Mouse (Mus musculus) intestine, embryonic 16.5 days (tissue): ENCODE results near the gene Cux1. TPM values are rescaled to one million over a fixed set of nuclear protein-coding genes. Genes with fewer than 3 reads are reported as not detected.

ENCODE experiments used
- ATAC-seq: fragments of 200-750 bp; cut with Nextera tagmentation; 2 replicates; pipeline ENCODE4 v1.8.0; 2017; ENCODE audit warnings: moderate TSS enrichment, moderate library complexity
- H3K27ac ChIP-seq: fragments of 300-500 bp; sonication (generic); 2 replicates; pipeline ENCODE4 v1.5.1; 2014; ENCODE audit warnings: mild to moderate bottlenecking, low read length
- H3K27me3 ChIP-seq: fragments of 300-500 bp; sonication (generic); replicated peaks from 2 replicates; pipeline ENCODE4 v1.6.1; 2014; ENCODE audit warnings: low read length, control low read depth, mixed read lengths; ENCODE audit not compliant: control insufficient read depth, insufficient read depth
- H3K36me3 ChIP-seq: fragments of 300-500 bp; sonication (generic); 2 replicates; pipeline ENCODE4 v1.6.1; 2014; ENCODE audit warnings: low read length, control low read depth; ENCODE audit not compliant: control insufficient read depth, insufficient read depth
- H3K4me1 ChIP-seq: fragments of 300-500 bp; sonication (generic); 2 replicates; pipeline ENCODE4 v1.6.1; 2014; ENCODE audit warnings: low read length, control low read depth, mixed read lengths; ENCODE audit not compliant: control insufficient read depth, insufficient read depth
- H3K4me2 ChIP-seq: fragments of 300-500 bp; sonication (generic); 2 replicates; pipeline ENCODE4 v1.6.1; 2014; ENCODE audit warnings: low read depth, low read length, control low read depth
- H3K4me3 ChIP-seq: fragments of 300-500 bp; sonication (generic); 2 replicates; pipeline ENCODE4 v1.5.1; 2014; ENCODE audit warnings: mild to moderate bottlenecking, low read length
- H3K9ac ChIP-seq: fragments of 300-500 bp; sonication (generic); 2 replicates; pipeline ENCODE4 v1.6.1; 2014; ENCODE audit warnings: low read depth, low read length
- H3K9me3 ChIP-seq: fragments of 300-500 bp; sonication (generic); 2 replicates; pipeline ENCODE4 v1.6.1; 2016; ENCODE audit warnings: low read length, control low read depth; ENCODE audit not compliant: control insufficient read depth
- WGBS: fragments of 180-500 bp; shearing (Covaris S2); extraction: QIAGEN DNeasy Blood & Tissue Kit; methylation state at CpG from one replicate; pipeline ENCODE4 v1.1.7; 2014; 5-methylcytosine and 5-hydroxymethylcytosine counted together
- polyA plus RNA-seq: library from polyadenylated mRNA; unstranded; fragments of >200 nt; fragmentation: Nextera tagmentation; extraction: Ambion mirVana; gene quantifications from 2 replicates; pipeline ENCODE4 v1.2.1, GENCODE M21; 2015

Cux1 gene
- polyA plus RNA-seq, 1 experiment from 2014 or later: 62.5 TPM

- Histone ChIP-seq H3K4me3 (no peak overlapping the region), H3K27me3 (no peaks in the 10 kb centered on the region), H3K36me3 (no peaks in the 10 kb centered on the region), H3K9ac (no peak overlapping the region), H3K27ac (no peak overlapping the region), H3K9me3 (no peaks in the 10 kb centered on the region), H3K4me1 (peaks cover 5% of the 10 kb centered on the region; the same call in 1 of the 2 replicates), H3K4me2 (no peak overlapping the region)
- ATAC-seq: no peak
- 30% methylated on average over 6 of the region's 6 CpGs for WGBS
These were observed 308.4 kb downstream of the Cux1 start for GRCm38 (mm10) chr5:136258919-136259318.

GRCm38 (mm10) chr5:136252899-136253298, 314.4 kb downstream of the Cux1 start:
- no peaks in the 10 kb centered on the region for H3K9me3 ChIP-seq
- H3K4me2 ChIP-seq: no peak overlapping the region
- H3K27me3 ChIP-seq: no peaks in the 10 kb centered on the region
- peak; percentile 76 for ATAC-seq
- no peak overlapping the region for H3K4me3 ChIP-seq
- no peak overlapping the region for H3K9ac ChIP-seq
- no peak overlapping the region for H3K27ac ChIP-seq
- no peaks in the 10 kb centered on the region for H3K4me1 ChIP-seq
- 16% methylated on average over 17 of the region's 17 CpGs for whole genome bisulfite sequencing
- no peaks in the 10 kb centered on the region for H3K36me3 ChIP-seq

GRCm38 (mm10) chr5:136251004-136251403, 316.3 kb downstream of the Cux1 start:
- H3K4me2 ChIP-seq: no peak overlapping the region
- 49% methylated on average over 7 of the region's 7 CpGs for WGBS
- no peaks in the 10 kb centered on the region for H3K27me3 ChIP-seq
- no peaks in the 10 kb centered on the region for H3K9me3 ChIP-seq
- H3K4me3 ChIP-seq: no peak overlapping the region
- H3K4me1 ChIP-seq: no peaks in the 10 kb centered on the region
- H3K9ac ChIP-seq: no peak overlapping the region
- no peak overlapping the region for H3K27ac ChIP-seq
- no peaks in the 10 kb centered on the region for H3K36me3 ChIP-seq
- no peak for ATAC-seq

GRCm38 (mm10) chr5:136248441-136248840, 318.8 kb downstream of the Cux1 start:
- Histone ChIP-seq H3K9me3 (no peaks in the 10 kb centered on the region), H3K4me1 (peaks cover 8% of the 10 kb centered on the region), H3K4me3 (no peak overlapping the region), H3K4me2 (no peak overlapping the region), H3K36me3 (no peaks in the 10 kb centered on the region), H3K9ac (no peak overlapping the region), H3K27me3 (no peaks in the 10 kb centered on the region), H3K27ac (no peak overlapping the region)
- no peak for ATAC-seq
- 64% methylated on average over 6 of the region's 6 CpGs for WGBS

GRCm38 (mm10) chr5:136246452-136246838, 320.8 kb downstream of the Cux1 start, which contains the start of gene Sh2b2:
Sh2b2 (minus strand) TSS chr5:136246556.
- Histone ChIP-seq H3K36me3 (no peaks in the 10 kb centered on the region), H3K27me3 (no peaks in the 10 kb centered on the region), H3K27ac (peak within 1 kb of the TSS; percentile 29), H3K4me1 (peaks cover 8% of the 10 kb centered on the region), H3K4me3 (peak within 1 kb of the TSS; percentile 80), H3K9ac (peak within 1 kb of the TSS; percentile 58), H3K4me2 (peak within 1 kb of the TSS; percentile 95), H3K9me3 (no peaks in the 10 kb centered on the region)
- 77% methylated on average over 2 of the region's 2 CpGs for WGBS
- no peak for ATAC-seq

DNA sequence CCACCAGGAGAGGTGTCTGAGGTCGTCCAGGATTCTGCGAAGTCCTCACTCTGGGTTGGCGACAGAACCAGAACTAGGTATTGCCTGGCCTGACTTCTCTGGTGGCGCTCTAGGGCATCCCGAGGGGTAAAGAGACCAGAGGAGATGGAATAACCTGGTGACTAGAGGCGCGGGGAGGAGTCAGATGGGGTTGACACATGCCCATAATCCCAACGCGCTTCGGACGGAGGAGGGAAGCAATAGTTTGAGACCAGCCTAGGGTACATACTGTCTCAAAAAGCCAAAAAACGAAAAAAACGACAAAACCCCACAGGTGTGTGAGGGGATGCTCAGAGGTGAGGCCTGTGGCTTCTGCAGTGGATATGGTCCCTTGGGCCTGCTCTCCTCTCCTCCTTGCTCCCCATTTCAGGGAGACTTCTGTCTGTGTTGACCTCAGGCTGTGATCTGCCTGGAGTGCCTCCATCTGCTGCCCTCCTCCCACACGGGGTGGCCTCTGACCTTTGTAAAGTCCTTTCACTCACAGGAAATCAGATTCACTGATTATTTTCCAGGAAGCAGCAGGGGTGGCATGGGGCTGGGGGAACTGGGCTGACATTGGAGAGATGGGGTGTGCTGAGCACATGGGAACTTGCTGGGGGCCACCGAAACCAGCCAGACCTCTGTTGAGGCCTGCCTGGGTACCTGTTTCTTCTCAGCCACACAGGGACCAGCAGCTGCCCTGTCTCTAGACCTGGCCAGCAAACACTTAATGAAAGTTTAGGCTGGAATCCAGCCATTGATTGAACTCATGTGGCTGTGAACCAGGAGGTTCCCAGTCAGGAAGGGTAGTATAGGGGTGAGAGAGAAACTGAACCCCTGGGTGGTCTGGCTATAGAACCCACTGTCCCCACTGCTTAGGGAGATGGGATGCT, 321.5 kb downstream of the Cux1 start:
- Histone ChIP-seq H3K4me1 (peaks cover 8% of the 10 kb centered on the region), H3K9me3 (no peaks in the 10 kb centered on the region), H3K9ac (peak overlapping the region; percentile 58), H3K4me2 (peak overlapping the region; percentile 95), H3K27ac (peak overlapping the region; percentile 29), H3K36me3 (no peaks in the 10 kb centered on the region), H3K4me3 (peak overlapping the region; percentile 80), H3K27me3 (no peaks in the 10 kb centered on the region)
- 23% methylated on average over 15 of the region's 15 CpGs for WGBS
- no peak; the same call in 1 of the 2 replicates for ATAC-seq

DNA sequence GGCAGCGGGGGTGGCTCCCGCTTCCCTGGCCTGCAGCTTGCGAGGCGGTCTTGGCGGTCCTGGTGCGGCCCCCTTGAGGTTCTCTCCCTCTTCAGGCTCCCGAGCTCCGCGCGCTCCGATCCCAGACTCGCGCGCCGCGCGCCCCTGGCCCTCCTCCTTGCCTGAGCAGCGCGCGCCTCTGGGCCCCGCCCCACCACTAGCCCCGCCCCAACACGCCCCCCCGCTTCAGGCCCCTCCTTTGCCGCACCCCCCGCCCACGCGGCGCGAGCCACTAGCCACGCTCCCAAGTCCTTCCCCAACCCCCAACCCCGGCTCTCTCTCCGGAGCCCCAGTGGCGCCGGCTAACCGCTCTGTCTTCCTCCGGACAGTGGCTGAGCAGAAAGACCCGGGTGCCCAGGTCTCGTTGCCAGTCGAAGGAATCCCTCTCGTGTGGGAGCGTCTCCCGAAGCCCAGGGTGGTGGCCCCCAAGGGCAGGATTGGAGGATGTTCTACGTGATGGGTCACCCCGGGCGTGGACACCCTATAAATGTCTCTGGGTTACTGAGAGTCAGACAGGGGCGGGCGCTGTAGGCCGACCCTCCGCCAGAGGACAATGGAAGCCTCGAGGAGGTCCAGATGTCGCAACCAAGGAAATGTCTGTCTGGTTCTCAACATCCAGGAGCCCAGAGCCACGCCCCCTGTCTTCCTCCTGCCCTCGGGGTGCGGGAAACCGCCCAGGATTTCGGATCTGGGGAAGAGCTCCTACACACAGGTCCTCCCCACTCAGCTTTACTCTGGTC, 322.3 kb downstream of the Cux1 start:
- Histone ChIP-seq H3K27ac (peak overlapping the region; percentile 29), H3K9me3 (no peaks in the 10 kb centered on the region), H3K9ac (peak overlapping the region; percentile 73), H3K36me3 (no peaks in the 10 kb centered on the region), H3K4me1 (peaks cover 8% of the 10 kb centered on the region), H3K4me2 (peak overlapping the region; percentile 95), H3K27me3 (no peaks in the 10 kb centered on the region), H3K4me3 (peak overlapping the region; percentile 80)
- under 1% methylated on average over 40 of the region's 57 CpGs for WGBS
- peak; percentile 83 for ATAC-seq

DNA sequence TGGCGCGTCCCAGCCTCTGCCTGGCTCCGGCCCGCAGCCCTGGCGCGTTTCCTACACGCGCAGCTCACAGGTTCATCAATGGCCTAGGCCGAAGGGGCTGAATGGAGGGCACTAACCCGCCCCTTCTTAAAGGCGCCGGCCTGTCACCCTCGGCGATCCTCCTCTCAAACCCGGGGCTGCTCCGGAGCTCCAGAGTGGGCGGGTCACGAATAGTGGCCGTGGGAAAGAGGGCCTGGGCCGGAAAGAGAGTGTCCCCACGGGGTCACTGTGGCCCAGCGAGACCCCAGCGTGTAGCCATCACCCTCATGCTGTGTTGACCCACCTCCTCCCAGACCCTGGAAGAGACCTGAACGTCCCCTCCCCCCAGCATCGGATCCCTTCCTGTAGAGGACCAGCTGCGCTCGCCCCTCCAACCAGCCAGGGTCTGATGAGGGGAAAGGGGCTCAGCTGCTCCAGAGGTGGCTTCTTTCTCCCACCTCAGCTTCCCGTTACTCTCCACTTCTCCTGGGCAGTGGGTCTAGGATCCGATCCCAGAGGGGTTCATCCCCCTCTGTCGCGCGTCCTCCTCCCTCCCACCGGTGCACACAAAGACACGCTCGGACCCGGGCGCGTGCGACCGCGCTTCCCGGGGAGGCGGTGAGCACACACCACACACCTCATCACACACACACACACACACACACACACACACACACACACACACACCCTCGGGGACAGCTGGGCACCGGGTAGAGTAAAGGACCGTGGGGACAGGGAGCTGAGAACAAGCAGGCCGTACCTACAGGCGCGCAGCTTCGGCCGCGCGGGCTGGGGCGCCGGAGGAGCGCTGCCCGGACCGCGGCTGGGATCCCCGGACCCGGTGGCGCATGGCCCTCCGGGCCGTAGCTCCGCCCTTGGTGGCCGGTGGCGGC, 323.2 kb downstream of the Cux1 start:
- H3K9ac ChIP-seq: peak overlapping the region; percentile 73
- H3K9me3 ChIP-seq: no peaks in the 10 kb centered on the region
- peak; percentile 60 for ATAC-seq
- no peaks in the 10 kb centered on the region for H3K27me3 ChIP-seq
- no peak overlapping the region for H3K27ac ChIP-seq
- H3K36me3 ChIP-seq: no peaks in the 10 kb centered on the region
- under 1% methylated on average over 63 of the region's 67 CpGs for WGBS
- peak overlapping the region; percentile 95 for H3K4me2 ChIP-seq
- H3K4me3 ChIP-seq: peak overlapping the region; percentile 80
- H3K4me1 ChIP-seq: peaks cover 8% of the 10 kb centered on the region
